Mouse (Mus musculus): ENCODE measurements at regions not wholly inside any gene's neighbourhood (a gene's known extent, or its start where the extent isn't known, plus 50 kb on each side); places are given as distances from the start of the nearest gene placed in this dataset.

DNA sequence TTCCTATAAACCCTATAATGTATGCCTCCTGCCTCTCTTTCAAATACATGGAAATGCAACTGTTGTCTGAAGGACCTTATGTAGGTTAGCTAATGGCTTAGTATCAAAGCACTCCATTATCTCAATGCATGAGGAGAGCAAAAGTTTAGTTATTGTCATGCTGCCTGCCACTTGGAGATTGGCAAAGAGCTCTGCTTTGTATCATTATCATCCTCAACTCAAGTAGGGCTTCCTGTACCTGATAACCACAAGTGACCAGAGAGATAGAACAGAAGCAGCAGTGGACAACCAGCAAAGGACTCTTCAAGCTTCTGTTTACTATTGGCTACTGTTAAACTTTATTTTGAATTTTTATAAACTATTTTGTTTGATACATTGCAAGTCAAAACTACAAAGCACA lies 484.3 kb upstream of the Marcks start:
- Histone ChIP-seq H3K9ac (replicated peaks) (no peak overlapping the region), H3K36me3 (replicated peaks; ENCODE audit: control insufficient read depth, insufficient read depth, low read depth) (no peaks in the 10 kb centered on the region), H3K27me3 (ENCODE audit: control insufficient read depth, insufficient read depth, low read length) (no peaks in the 10 kb centered on the region), H3K4me1 (replicated peaks; ENCODE audit: control insufficient read depth in 2 of 2, insufficient read depth in 2 of 2, low read length in 1 of 2) (no peaks in the 10 kb centered on the region), H3K4me3 (ENCODE audit: insufficient read depth in 1 of 2, low read depth in 2 of 2, low read length in 2 of 2) (no peak overlapping the region), H3K27ac (no peak overlapping the region), H3K4me2 (ENCODE audit: low read depth) (no peak overlapping the region), H3K9me3 (ENCODE audit: control insufficient read depth, low read length) (no peaks in the 10 kb centered on the region)
- DNase-seq (ENCODE audit: low read depth in 3 of 3, low spot score in 3 of 3) (no peak), ATAC-seq (ENCODE audit: insufficient read depth) (no peak)
- TF ChIP-seq CTCF (IDR thresholded peaks at IDR 0.05; ENCODE audit: low read depth), result no peak
- TF ChIP-seq EP300 (IDR thresholded peaks at IDR 0.05; ENCODE audit: low read depth), result no peak

DNA sequence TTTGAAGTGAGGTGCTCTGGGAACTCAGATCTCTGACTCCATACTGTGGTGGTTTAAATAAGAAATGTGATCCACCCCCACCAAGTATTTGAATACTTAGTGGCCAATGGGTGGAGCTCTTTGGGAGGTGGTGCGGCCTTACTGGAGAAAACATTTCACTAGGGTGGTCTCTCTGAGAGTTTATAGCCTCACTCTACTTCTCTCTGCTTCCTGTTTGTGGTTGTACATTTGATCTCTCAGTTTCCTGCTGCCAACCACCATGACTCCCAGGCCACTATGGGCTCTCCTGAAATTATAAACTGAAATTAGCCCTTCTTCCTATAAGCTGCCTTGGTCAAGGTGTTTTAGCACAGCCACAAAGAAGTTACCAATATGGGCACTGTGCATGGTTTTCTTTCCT lies 479.9 kb upstream of the Marcks start:
- Histone ChIP-seq H3K4me3 (ENCODE audit: insufficient read depth in 1 of 2, low read depth in 2 of 2, low read length in 2 of 2) (no peak overlapping the region), H3K36me3 (replicated peaks; ENCODE audit: control insufficient read depth, insufficient read depth, low read depth) (no peaks in the 10 kb centered on the region), H3K9me3 (ENCODE audit: control insufficient read depth, low read length) (no peaks in the 10 kb centered on the region), H3K4me2 (ENCODE audit: low read depth) (no peak overlapping the region), H3K27ac (no peak overlapping the region), H3K9ac (replicated peaks) (no peak overlapping the region), H3K4me1 (replicated peaks; ENCODE audit: control insufficient read depth in 2 of 2, insufficient read depth in 2 of 2, low read length in 1 of 2) (no peaks in the 10 kb centered on the region), H3K27me3 (ENCODE audit: control insufficient read depth, insufficient read depth, low read length) (no peaks in the 10 kb centered on the region)
- DNase-seq (ENCODE audit: low read depth in 3 of 3, low spot score in 3 of 3) (no peak), ATAC-seq (ENCODE audit: insufficient read depth) (no peak)
- WGBS (ENCODE audit: insufficient replicate concordance), result 43% methylated on average over 1 of the region's 1 CpGs
- no peak for TF ChIP-seq CTCF (IDR thresholded peaks at IDR 0.05; ENCODE audit: low read depth)
- TF ChIP-seq EP300 (IDR thresholded peaks at IDR 0.05; ENCODE audit: low read depth), result no peak

DNA sequence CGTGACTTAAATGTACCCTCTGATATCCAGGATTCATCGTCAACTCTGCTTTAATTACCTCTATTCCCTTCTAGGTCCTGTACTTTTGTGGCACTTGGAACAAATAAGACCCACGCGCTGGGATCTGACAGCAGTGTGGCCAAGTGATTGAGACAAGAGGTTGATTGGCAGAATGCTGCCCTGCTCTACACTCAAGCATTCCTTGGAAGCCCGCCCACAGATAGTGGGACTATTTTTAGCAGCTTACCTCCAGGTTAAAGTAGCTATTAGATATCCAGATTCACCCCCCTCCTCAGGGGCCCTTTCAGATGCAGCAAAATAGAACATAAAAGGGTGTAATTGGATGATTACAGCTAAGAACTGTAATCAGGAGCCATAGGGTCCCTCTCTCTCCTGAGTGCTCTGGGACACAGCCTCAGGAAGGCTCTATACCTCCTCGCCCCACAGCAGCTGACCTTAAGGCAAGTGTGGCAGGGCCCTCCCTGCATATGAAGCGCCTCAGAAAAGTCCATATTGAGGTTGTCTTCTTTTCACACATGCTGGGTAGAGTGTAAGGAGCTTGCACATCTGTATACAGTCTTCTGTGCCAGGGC lies 479.1 kb upstream of the Marcks start:
- H3K4me1 ChIP-seq (replicated peaks; ENCODE audit: control insufficient read depth in 2 of 2, insufficient read depth in 2 of 2, low read length in 1 of 2), result no peaks in the 10 kb centered on the region
- 57% methylated on average over 7 of the region's 7 CpGs for WGBS (ENCODE audit: insufficient replicate concordance)
- no peak overlapping the region for H3K4me3 ChIP-seq (ENCODE audit: insufficient read depth in 1 of 2, low read depth in 2 of 2, low read length in 2 of 2)
- ATAC-seq (ENCODE audit: insufficient read depth) (no peak), DNase-seq (ENCODE audit: low read depth in 3 of 3, low spot score in 3 of 3) (no peak)
- TF ChIP-seq EP300 (IDR thresholded peaks at IDR 0.05; ENCODE audit: low read depth), result no peak
- TF ChIP-seq CTCF (IDR thresholded peaks at IDR 0.05; ENCODE audit: low read depth), result no peak
- H3K9ac ChIP-seq (replicated peaks), result no peak overlapping the region
- H3K4me2 ChIP-seq (ENCODE audit: low read depth), result no peak overlapping the region
- no peak overlapping the region for H3K27ac ChIP-seq
- H3K27me3 ChIP-seq (ENCODE audit: control insufficient read depth, insufficient read depth, low read length), result no peaks in the 10 kb centered on the region
- H3K36me3 ChIP-seq (replicated peaks; ENCODE audit: control insufficient read depth, insufficient read depth, low read depth), result no peaks in the 10 kb centered on the region
- H3K9me3 ChIP-seq (ENCODE audit: control insufficient read depth, low read length), result no peaks in the 10 kb centered on the region

DNA sequence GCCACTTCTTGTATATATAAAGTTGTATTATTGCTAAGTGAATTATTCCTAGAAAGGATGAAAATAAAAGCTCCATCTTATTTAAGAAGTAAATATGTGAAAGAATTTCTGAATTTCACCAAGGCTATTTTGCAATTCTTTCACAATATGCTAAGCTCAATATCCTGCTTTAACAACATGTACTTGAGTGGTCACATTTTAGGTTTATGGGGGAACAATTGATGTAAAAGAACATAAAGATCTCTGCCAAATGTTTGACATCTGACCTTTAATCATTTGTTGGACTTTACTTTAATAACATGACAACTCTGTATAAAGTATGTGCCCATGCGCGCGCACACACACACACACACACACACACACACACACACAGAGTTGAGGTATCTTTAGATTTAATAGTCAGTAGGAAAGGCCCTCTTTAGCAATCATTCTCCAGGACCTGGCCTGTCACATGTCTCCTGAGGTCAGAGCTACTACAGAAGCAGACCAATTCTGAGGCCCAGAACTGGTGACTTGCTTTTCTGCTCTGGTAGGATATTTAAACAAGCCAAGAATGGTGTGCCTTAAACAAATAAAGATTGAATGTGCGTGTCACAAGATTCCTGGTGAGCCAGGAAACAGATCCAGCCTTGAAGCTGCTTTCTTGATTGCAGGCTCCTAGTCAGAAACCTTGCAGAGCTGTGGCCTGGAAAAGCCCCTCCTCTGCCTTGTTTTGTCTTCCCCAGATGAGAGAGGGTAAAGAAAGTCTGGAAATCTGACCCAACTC lies 477.4 kb upstream of the Marcks start:
- Histone ChIP-seq H3K4me2 (ENCODE audit: low read depth) (no peak overlapping the region), H3K9me3 (ENCODE audit: control insufficient read depth, low read length) (no peaks in the 10 kb centered on the region), H3K36me3 (replicated peaks; ENCODE audit: control insufficient read depth, insufficient read depth, low read depth) (no peaks in the 10 kb centered on the region), H3K9ac (replicated peaks) (no peak overlapping the region), H3K4me3 (ENCODE audit: insufficient read depth in 1 of 2, low read depth in 2 of 2, low read length in 2 of 2) (no peak overlapping the region), H3K27ac (no peak overlapping the region), H3K27me3 (ENCODE audit: control insufficient read depth, insufficient read depth, low read length) (no peaks in the 10 kb centered on the region), H3K4me1 (replicated peaks; ENCODE audit: control insufficient read depth in 2 of 2, insufficient read depth in 2 of 2, low read length in 1 of 2) (no peaks in the 10 kb centered on the region)
- no peak for DNase-seq (ENCODE audit: low read depth in 3 of 3, low spot score in 3 of 3)
- no peak for ATAC-seq (ENCODE audit: insufficient read depth)
- no peak for TF ChIP-seq CTCF (IDR thresholded peaks at IDR 0.05; ENCODE audit: low read depth)
- no peak for TF ChIP-seq EP300 (IDR thresholded peaks at IDR 0.05; ENCODE audit: low read depth)
- WGBS (ENCODE audit: insufficient replicate concordance), result 80% methylated on average over 4 of the region's 4 CpGs

DNA sequence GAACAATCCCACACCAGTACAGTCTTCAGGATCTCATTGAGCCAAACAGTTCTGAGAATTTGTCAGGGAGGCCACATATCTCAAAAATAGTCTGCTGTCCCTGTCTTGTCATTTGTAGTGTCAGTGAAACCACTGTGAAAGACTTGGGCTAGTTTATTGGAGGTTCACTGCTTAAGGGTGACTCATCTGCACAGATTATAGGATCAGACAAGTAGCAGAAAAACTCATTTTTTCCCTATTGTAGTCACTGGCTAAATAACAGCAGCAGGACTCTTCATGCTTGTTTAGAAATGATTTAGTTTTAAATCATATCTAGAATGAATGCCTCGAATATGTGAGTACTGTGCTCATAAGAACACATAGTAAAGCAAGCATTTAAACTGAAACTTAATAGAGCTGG lies 475.2 kb upstream of the Marcks start:
- ATAC-seq (ENCODE audit: insufficient read depth) (no peak), DNase-seq (ENCODE audit: low read depth in 3 of 3, low spot score in 3 of 3) (no peak)
- Histone ChIP-seq H3K27ac (no peak overlapping the region), H3K4me3 (ENCODE audit: insufficient read depth in 1 of 2, low read depth in 2 of 2, low read length in 2 of 2) (no peak overlapping the region), H3K27me3 (ENCODE audit: control insufficient read depth, insufficient read depth, low read length) (no peaks in the 10 kb centered on the region), H3K9me3 (ENCODE audit: control insufficient read depth, low read length) (no peaks in the 10 kb centered on the region), H3K36me3 (replicated peaks; ENCODE audit: control insufficient read depth, insufficient read depth, low read depth) (no peaks in the 10 kb centered on the region), H3K9ac (replicated peaks) (no peak overlapping the region), H3K4me2 (ENCODE audit: low read depth) (no peak overlapping the region), H3K4me1 (replicated peaks; ENCODE audit: control insufficient read depth in 2 of 2, insufficient read depth in 2 of 2, low read length in 1 of 2) (no peaks in the 10 kb centered on the region)
- 32% methylated on average over 1 of the region's 1 CpGs for WGBS (ENCODE audit: insufficient replicate concordance)
- TF ChIP-seq EP300 (IDR thresholded peaks at IDR 0.05; ENCODE audit: low read depth) (no peak), CTCF (IDR thresholded peaks at IDR 0.05; ENCODE audit: low read depth) (no peak)
